Mouse (Mus musculus): ENCODE measurements around the gene Capn11. TPM values are rescaled to one million over a fixed set of nuclear protein-coding genes. Genes with fewer than 3 reads are reported as not detected.

Capn11 gene
- polyA plus RNA-seq, 1 experiment from 2014 or later, result 0.72 TPM

DNA sequence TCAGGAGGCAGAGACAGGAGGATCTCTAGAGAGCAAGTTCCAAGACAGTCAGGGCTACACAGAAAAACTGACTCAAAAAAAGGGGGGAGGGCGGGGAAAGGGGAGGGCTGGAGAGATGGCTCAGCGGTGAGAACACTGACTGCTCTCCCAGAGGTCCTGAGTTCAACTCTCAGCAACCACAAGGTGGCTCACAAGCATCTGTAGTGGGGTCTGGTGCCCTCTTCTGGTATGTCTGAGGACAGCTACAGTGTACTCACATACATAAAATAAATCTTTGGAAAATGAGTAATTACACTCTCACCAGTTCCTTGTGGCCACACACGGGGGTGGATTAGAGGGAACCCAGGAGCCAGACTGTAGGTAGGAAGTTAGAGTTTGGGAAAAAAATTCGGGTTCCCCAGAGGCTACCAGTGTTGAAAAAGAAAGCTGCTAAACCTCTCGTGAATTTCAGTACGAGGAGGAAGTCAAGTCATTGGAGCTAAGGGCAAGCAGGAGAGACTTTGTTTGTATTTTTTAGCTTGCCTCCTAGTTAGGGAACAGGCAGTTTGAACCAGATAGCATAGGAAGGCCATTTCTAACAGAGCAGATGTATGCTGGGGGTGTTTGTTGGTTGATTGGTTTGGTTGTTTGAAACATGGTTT, 76.3 kb downstream of the Capn11 start:
- ATAC-seq, result no peak
- H3K4me2 ChIP-seq, result no peak overlapping the region
- no peaks in the 10 kb centered on the region for H3K9me3 ChIP-seq (replicated peaks)
- 75% methylated on average over 6 of the region's 6 CpGs for WGBS
- H3K27ac ChIP-seq, result no peak overlapping the region
- no peaks in the 10 kb centered on the region for H3K27me3 ChIP-seq
- peaks cover 14% of the 10 kb centered on the region for H3K4me1 ChIP-seq
- no peak overlapping the region for H3K4me3 ChIP-seq
- peaks cover 15% of the 10 kb centered on the region for H3K36me3 ChIP-seq (ENCODE audit: poor library complexity, severe bottlenecking)
- H3K9ac ChIP-seq, result no peak overlapping the region

DNA sequence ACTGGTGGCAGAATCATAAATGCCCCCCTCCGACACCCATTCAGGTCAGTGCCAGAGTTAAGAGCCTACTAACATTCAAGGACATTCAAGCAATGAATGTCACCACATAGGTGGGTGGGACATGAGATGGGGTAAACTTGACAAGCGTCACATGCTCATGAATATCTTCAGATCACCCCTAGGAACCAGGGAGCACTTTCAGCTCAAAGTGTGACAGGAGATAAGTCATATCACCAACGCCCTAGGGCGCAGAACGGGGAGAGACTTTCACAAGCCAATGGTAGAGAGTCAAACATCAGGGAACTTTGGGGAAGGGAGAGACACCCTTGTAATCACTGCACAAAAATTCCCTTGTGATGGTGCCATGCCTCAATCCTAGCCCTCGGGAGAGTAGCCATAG, 76.9 kb downstream of the Capn11 start:
- Histone ChIP-seq H3K9ac (no peak overlapping the region), H3K4me3 (no peak overlapping the region), H3K4me2 (no peak overlapping the region), H3K27ac (no peak overlapping the region), H3K4me1 (peaks cover 14% of the 10 kb centered on the region), H3K9me3 (replicated peaks) (no peaks in the 10 kb centered on the region), H3K27me3 (no peaks in the 10 kb centered on the region), H3K36me3 (ENCODE audit: poor library complexity, severe bottlenecking) (peaks cover 11% of the 10 kb centered on the region)
- WGBS, result 93% methylated on average over 6 of the region's 6 CpGs
- no peak for ATAC-seq

- Histone ChIP-seq H3K27ac (no peak overlapping the region), H3K4me3 (no peak overlapping the region), H3K4me1 (peaks cover 14% of the 10 kb centered on the region), H3K9ac (no peak overlapping the region), H3K4me2 (no peak overlapping the region), H3K27me3 (no peaks in the 10 kb centered on the region), H3K36me3 (ENCODE audit: poor library complexity, severe bottlenecking) (peaks cover 5% of the 10 kb centered on the region), H3K9me3 (replicated peaks) (no peaks in the 10 kb centered on the region)
- ATAC-seq, result peak; percentile 36; the same call in 1 of the 2 replicates
- WGBS, result 14% methylated on average over 2 of the region's 2 CpGs
Measured at GRCm38 (mm10) chr17:45581567-45581983, 77.5 kb downstream of the Capn11 start.

GRCm38 (mm10) chr17:45580958-45581477, 78.1 kb downstream of the Capn11 start:
- no peaks in the 10 kb centered on the region for H3K36me3 ChIP-seq (ENCODE audit: poor library complexity, severe bottlenecking)
- peaks cover 14% of the 10 kb centered on the region for H3K4me1 ChIP-seq
- peak overlapping the region; percentile 14; the same call in 1 of the 2 replicates for H3K27ac ChIP-seq
- no peak overlapping the region for H3K4me2 ChIP-seq
- 0 out of 2 replicates have a peak overlapping the region, but pooled peaks have one; percentile 6 for H3K9ac ChIP-seq
- no peaks in the 10 kb centered on the region for H3K27me3 ChIP-seq
- no peak for ATAC-seq
- no peaks in the 10 kb centered on the region for H3K9me3 ChIP-seq (replicated peaks)
- WGBS, result 50% methylated on average over 12 of the region's 12 CpGs
- H3K4me3 ChIP-seq, result no peak overlapping the region

Other genes with a start within 250 kb of the Capn11 start
- 79.9 and 81.9 TPM in 2 replicates for gene Cdc5l, start 225.6 kb downstream of the Capn11 start, polyA plus RNA-seq (2015; fragmentation: Nextera tagmentation; extraction: Ambion mirVana)
- 1.2 and 1.5 TPM in 2 replicates for gene Spats1, start 183.9 kb downstream of the Capn11 start, polyA plus RNA-seq (2015; fragmentation: Nextera tagmentation; extraction: Ambion mirVana)
- 16.8 and 19.0 TPM in 2 replicates for gene Aars2, start 152.5 kb downstream of the Capn11 start, polyA plus RNA-seq (2015; fragmentation: Nextera tagmentation; extraction: Ambion mirVana)
- gene Tcte1, start 135.9 kb downstream of the Capn11 start, polyA plus RNA-seq (2015; fragmentation: Nextera tagmentation; extraction: Ambion mirVana), result 2.1 and 3.1 TPM in 2 replicates
- 23.1 and 26.2 TPM in 2 replicates for gene Tmem151b, start 109.6 kb downstream of the Capn11 start, polyA plus RNA-seq (2015; fragmentation: Nextera tagmentation; extraction: Ambion mirVana)
- gene Nfkbie, start 103.6 kb downstream of the Capn11 start, polyA plus RNA-seq (2015; fragmentation: Nextera tagmentation; extraction: Ambion mirVana), result 5.1 TPM in 2 replicates
- gene Slc35b2, start 95.5 kb downstream of the Capn11 start, polyA plus RNA-seq (2015; fragmentation: Nextera tagmentation; extraction: Ambion mirVana), result 89.1 and 107 TPM in 2 replicates
- 1,763 and 1,849 TPM in 2 replicates for gene Hsp90ab1, start 86.1 kb downstream of the Capn11 start, polyA plus RNA-seq (2015; fragmentation: Nextera tagmentation; extraction: Ambion mirVana)
- 47.2 and 51.9 TPM in 2 replicates for gene Slc29a1, start 59.7 kb downstream of the Capn11 start, polyA plus RNA-seq (2015; fragmentation: Nextera tagmentation; extraction: Ambion mirVana)
- not detected in 2 replicates for gene Mymx, start 57.2 kb downstream of the Capn11 start, polyA plus RNA-seq (2015; fragmentation: Nextera tagmentation; extraction: Ambion mirVana)
- gene Mrpl14, start 27.0 kb upstream of the Capn11 start, polyA plus RNA-seq (2015; fragmentation: Nextera tagmentation; extraction: Ambion mirVana), result 116 and 125 TPM in 2 replicates
- 91.1 and 92.9 TPM in 2 replicates for gene Tmem63b, start 27.6 kb upstream of the Capn11 start, polyA plus RNA-seq (2015; fragmentation: Nextera tagmentation; extraction: Ambion mirVana)
- gene 1600014C23Rik, start 74.5 kb upstream of the Capn11 start, polyA plus RNA-seq (2015; fragmentation: Nextera tagmentation; extraction: Ambion mirVana), result 0.48 TPM in 1 of 2 replicates, not detected in the other

Measured in forebrain, embryonic 13.5 days (tissue).